Mouse (Mus musculus) midbrain, embryonic 12.5 days (tissue): Measurements from ENCODE around the gene Cpne8. TPM values are rescaled to one million over a fixed set of nuclear protein-coding genes. Genes with fewer than 3 reads are reported as not detected.

Source experiments
- ATAC-seq: fragments of 200-750 bp; cut with Nextera tagmentation; 2 replicates; pipeline ENCODE4 v1.8.0; 2017; ENCODE audit warnings: low read depth, moderate TSS enrichment, moderate library complexity; ENCODE audit not compliant: low FRiP score
- H3K27ac ChIP-seq: fragments of 300-500 bp; sonication (generic); replicated peaks from 2 replicates; pipeline ENCODE4 v1.5.1; 2016; ENCODE audit warnings: mild to moderate bottlenecking
- H3K27me3 ChIP-seq: fragments of 300-500 bp; sonication (generic); 2 replicates; pipeline ENCODE4 v1.6.1; 2016; ENCODE audit warnings: mild to moderate bottlenecking
- H3K36me3 ChIP-seq: fragments of 300-500 bp; sonication (generic); 2 replicates; pipeline ENCODE4 v1.6.1; 2016
- H3K4me1 ChIP-seq: fragments of 300-500 bp; sonication (generic); 2 replicates; pipeline ENCODE4 v1.6.1; 2016
- H3K4me2 ChIP-seq: fragments of 300-500 bp; sonication (generic); replicated peaks from 2 replicates; pipeline ENCODE4 v1.6.1; 2016; ENCODE audit warnings: mild to moderate bottlenecking, moderate library complexity
- H3K4me3 ChIP-seq: fragments of 300-500 bp; sonication (generic); 2 replicates; pipeline ENCODE4 v1.5.1; 2016; ENCODE audit warnings: mild to moderate bottlenecking
- H3K9ac ChIP-seq: fragments of 300-500 bp; sonication (generic); replicated peaks from 2 replicates; pipeline ENCODE4 v1.6.1; 2016; ENCODE audit warnings: mild to moderate bottlenecking, moderate library complexity
- H3K9me3 ChIP-seq: fragments of 300-500 bp; sonication (generic); 2 replicates; pipeline ENCODE4 v1.6.1; 2016; ENCODE audit warnings: mild to moderate bottlenecking
- WGBS: fragments of 180-500 bp; shearing (Covaris S2); methylation state at CpG from one replicate; pipeline ENCODE4 v1.1.7; 2016; 5-methylcytosine and 5-hydroxymethylcytosine counted together
- polyA plus RNA-seq: library from polyadenylated mRNA; unstranded; fragments of >200 nt; fragmentation: Nextera tagmentation; extraction: Ambion mirVana; gene quantifications from 2 replicates; pipeline ENCODE4 v1.2.1, GENCODE M21; 2016

Cpne8 gene
- polyA plus RNA-seq, 1 experiment from 2014 or later = 6.4 TPM

DNA sequence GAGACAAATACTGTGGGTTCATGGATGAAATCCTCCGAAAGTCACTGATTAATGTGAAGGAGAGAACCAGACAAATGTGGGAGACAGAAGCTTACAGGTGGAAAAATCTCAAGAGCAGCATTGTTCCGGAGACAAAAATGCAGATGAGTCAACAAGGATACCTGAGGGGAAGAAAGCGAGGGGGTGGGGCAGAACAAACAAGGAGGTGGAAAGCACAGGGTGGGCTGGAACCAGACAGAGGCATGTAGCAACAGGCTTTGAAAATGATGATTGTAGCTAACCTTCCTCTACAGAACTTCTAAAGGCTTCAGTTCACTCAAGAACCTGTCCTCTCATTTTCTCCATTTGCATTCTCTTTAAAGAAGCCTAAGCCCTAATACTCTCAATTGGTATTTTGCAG, 70.9 kb downstream of the Cpne8 start:
- Histone ChIP-seq H3K4me1 (no peaks in the 10 kb centered on the region), H3K9me3 (no peaks in the 10 kb centered on the region), H3K27ac (no peak overlapping the region), H3K36me3 (no peaks in the 10 kb centered on the region), H3K9ac (no peak overlapping the region), H3K27me3 (no peaks in the 10 kb centered on the region), H3K4me2 (no peak overlapping the region), H3K4me3 (no peak overlapping the region)
- ATAC-seq = no peak
- WGBS = 82% methylated on average over 3 of the region's 3 CpGs

GRCm38 (mm10) chr15:90607181-90607580, 72.1 kb downstream of the Cpne8 start:
- Histone ChIP-seq H3K27me3 (no peaks in the 10 kb centered on the region), H3K36me3 (no peaks in the 10 kb centered on the region), H3K9me3 (no peaks in the 10 kb centered on the region), H3K27ac (no peak overlapping the region), H3K9ac (no peak overlapping the region), H3K4me1 (no peaks in the 10 kb centered on the region), H3K4me3 (no peak overlapping the region), H3K4me2 (no peak overlapping the region)
- ATAC-seq = no peak
- 94% methylated on average over 3 of the region's 3 CpGs for WGBS

DNA sequence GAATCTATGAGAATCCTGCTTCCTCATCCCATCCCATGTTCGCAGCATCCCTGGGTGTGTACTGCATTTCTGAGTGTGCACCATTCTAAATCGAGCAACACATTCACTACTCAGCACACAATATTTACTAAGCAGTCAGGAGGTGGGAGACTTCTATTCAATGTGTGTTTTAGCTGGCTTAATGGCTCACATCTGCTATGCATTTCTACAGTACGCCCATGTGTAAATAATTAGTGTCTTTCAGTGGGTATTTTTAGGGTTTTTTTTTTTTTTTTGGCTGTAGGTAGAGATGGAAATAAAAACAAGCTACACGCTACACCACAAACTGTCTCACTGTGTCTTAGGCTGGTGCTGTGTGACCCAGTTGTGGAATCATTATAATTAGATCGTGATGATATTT, 75.6 kb downstream of the Cpne8 start:
- no peak for ATAC-seq

GRCm38 (mm10) chr15:90597715-90598497, 81.3 kb downstream of the Cpne8 start:
- no peaks in the 10 kb centered on the region for H3K4me1 ChIP-seq
- no peak overlapping the region for H3K27ac ChIP-seq
- H3K9ac ChIP-seq = no peak overlapping the region
- H3K9me3 ChIP-seq = no peaks in the 10 kb centered on the region
- H3K4me3 ChIP-seq = no peak overlapping the region
- H3K27me3 ChIP-seq = no peaks in the 10 kb centered on the region
- 76% methylated on average over 6 of the region's 6 CpGs for WGBS
- H3K36me3 ChIP-seq = no peaks in the 10 kb centered on the region
- no peak for ATAC-seq
- H3K4me2 ChIP-seq = no peak overlapping the region

More for the DNA sequence above, 75.6 kb downstream of the Cpne8 start:
- Histone ChIP-seq H3K9ac (no peak overlapping the region), H3K9me3 (no peaks in the 10 kb centered on the region), H3K27ac (no peak overlapping the region), H3K4me2 (no peak overlapping the region), H3K27me3 (no peaks in the 10 kb centered on the region), H3K4me3 (no peak overlapping the region), H3K36me3 (no peaks in the 10 kb centered on the region), H3K4me1 (no peaks in the 10 kb centered on the region)
- WGBS = 74% methylated on average over 5 of the region's 5 CpGs

GRCm38 (mm10) chr15:90595592-90595991, 83.6 kb downstream of the Cpne8 start:
- Histone ChIP-seq H3K4me3 (no peak overlapping the region), H3K27me3 (no peaks in the 10 kb centered on the region), H3K9me3 (no peaks in the 10 kb centered on the region), H3K9ac (no peak overlapping the region), H3K36me3 (no peaks in the 10 kb centered on the region), H3K4me1 (no peaks in the 10 kb centered on the region), H3K27ac (no peak overlapping the region), H3K4me2 (no peak overlapping the region)
- 84% methylated on average over 2 of the region's 2 CpGs for WGBS
- ATAC-seq = no peak

DNA sequence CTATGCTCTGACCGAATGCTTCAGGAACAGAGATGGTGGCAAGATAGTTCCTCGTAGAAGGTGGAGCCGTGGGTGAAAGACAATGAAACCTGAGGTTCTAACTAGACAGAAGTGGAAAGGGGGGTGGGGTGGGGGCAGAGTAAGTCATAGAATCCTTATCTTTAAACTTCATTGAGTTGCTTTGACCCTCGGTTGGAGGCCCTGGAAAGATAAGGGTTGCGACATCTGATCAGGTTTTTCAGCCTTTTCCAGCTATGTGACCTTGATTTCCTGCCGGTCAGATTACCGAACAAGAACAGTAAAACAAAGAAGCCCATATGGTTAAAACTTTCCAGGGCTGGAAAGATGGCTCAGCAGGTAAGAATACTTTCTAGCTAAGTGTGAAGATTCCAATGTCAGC, 89.6 kb downstream of the Cpne8 start:
- Histone ChIP-seq H3K4me1 (no peaks in the 10 kb centered on the region), H3K4me3 (no peak overlapping the region), H3K36me3 (no peaks in the 10 kb centered on the region), H3K4me2 (no peak overlapping the region), H3K9me3 (no peaks in the 10 kb centered on the region), H3K27ac (no peak overlapping the region), H3K27me3 (no peaks in the 10 kb centered on the region), H3K9ac (no peak overlapping the region)
- ATAC-seq = no peak
- 86% methylated on average over 7 of the region's 7 CpGs for WGBS

DNA sequence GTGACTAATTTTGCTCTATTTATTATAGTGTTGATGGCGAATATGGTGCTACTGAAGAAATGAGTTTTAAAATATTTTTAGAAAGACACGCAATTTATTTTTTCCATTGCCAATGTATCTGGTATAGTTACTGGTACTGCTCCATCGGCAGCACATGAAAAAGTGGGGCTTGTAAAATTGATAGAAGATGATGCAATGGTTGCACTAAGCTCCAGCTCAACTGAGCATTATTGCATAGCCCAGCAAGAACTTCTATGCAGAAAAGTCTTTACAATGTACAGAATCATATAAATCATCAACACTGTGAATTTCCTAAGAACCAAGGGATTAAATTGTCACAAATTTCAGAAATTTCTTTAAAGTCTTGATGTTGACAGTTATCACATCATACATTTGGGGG, 101.8 kb downstream of the Cpne8 start:
- ATAC-seq = no peak
- H3K4me2 ChIP-seq = no peak overlapping the region
- WGBS = 94% methylated on average over 3 of the region's 3 CpGs
- H3K9ac ChIP-seq = no peak overlapping the region
- H3K4me1 ChIP-seq = no peaks in the 10 kb centered on the region
- no peak overlapping the region for H3K27ac ChIP-seq
- H3K27me3 ChIP-seq = no peaks in the 10 kb centered on the region
- H3K4me3 ChIP-seq = no peak overlapping the region
- no peaks in the 10 kb centered on the region for H3K36me3 ChIP-seq
- no peaks in the 10 kb centered on the region for H3K9me3 ChIP-seq

DNA sequence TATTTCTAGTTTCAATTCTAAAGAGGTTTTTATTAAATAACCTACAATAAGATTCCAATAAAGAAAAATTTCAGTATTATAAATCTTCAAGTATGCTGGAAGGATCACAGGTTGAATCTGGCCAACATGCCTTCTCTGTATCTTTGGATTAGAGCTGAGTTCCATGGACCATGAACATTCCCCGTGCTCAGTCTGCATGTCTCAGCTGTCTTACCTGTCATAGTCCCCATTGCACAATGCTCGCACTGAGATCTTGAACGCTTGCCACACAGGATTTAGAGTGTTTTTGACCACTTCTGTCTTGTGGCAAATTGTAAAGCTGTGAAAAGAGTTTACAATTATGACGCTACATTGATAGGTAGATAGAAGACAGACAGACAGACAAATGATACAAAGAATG, 110.0 kb downstream of the Cpne8 start:
- Histone ChIP-seq H3K4me1 (no peaks in the 10 kb centered on the region), H3K27ac (no peak overlapping the region)
- 89% methylated on average over 4 of the region's 4 CpGs for WGBS

DNA sequence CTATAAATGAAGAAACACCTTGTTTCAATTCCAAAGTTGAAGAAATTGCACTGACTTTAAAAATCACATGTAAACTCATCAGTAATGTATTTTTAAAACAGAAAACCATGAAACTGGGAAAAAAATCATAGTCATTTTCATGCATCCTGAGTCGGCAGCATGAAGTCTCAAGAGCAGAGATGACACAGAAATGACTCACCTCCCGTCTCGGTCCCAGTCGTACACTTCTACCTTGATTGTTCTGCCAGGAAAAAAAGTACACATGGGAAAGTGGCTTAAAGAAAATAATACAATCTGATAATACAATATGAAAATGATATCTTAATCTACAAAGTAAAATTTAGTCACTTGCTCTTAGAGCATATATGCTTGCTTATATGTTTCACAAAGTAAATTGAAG, 111.2 kb downstream of the Cpne8 start:
- Histone ChIP-seq H3K4me1 (no peaks in the 10 kb centered on the region), H3K27ac (no peak overlapping the region), H3K9ac (no peak overlapping the region), H3K9me3 (no peaks in the 10 kb centered on the region), H3K36me3 (no peaks in the 10 kb centered on the region), H3K4me2 (no peak overlapping the region), H3K27me3 (no peaks in the 10 kb centered on the region), H3K4me3 (no peak overlapping the region)
- 92% methylated on average over 4 of the region's 4 CpGs for WGBS
- no peak for ATAC-seq

More for the DNA sequence above, 110.0 kb downstream of the Cpne8 start:
- Histone ChIP-seq H3K4me3 (no peak overlapping the region), H3K4me2 (no peak overlapping the region), H3K36me3 (no peaks in the 10 kb centered on the region), H3K9me3 (no peaks in the 10 kb centered on the region), H3K27me3 (no peaks in the 10 kb centered on the region), H3K9ac (no peak overlapping the region)
- no peak for ATAC-seq

- no peak overlapping the region for H3K27ac ChIP-seq
- H3K4me2 ChIP-seq = no peak overlapping the region
- no peaks in the 10 kb centered on the region for H3K36me3 ChIP-seq
- 62% methylated on average over 3 of the region's 3 CpGs for WGBS
- H3K27me3 ChIP-seq = no peaks in the 10 kb centered on the region
- H3K9me3 ChIP-seq = no peaks in the 10 kb centered on the region
- no peak overlapping the region for H3K9ac ChIP-seq
- ATAC-seq = no peak
- H3K4me3 ChIP-seq = no peak overlapping the region
- peaks cover 3% of the 10 kb centered on the region; the same call in 1 of the 2 replicates for H3K4me1 ChIP-seq
Measured at GRCm38 (mm10) chr15:90563996-90564395, 115.2 kb downstream of the Cpne8 start.

DNA sequence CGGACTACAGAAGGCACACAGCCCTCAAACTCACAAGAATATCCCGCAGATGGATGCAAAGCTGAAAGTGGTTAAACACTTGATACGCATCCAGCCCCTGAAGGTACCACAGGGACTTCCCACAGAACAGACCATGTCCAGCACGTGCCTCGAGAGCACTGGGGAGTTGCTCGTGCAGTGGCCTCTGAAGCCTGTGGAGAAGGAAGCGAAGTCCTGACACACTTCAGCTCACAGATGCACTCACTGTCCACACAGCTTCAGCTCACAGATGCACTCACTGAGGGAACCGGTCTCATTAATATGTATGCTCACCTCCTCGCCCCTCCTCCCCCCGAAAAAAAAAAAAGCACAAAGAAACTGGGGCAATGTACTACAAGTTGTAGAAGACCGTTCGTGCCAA, 117.6 kb downstream of the Cpne8 start:
- Histone ChIP-seq H3K36me3 (no peaks in the 10 kb centered on the region), H3K27ac (no peak overlapping the region), H3K9me3 (no peaks in the 10 kb centered on the region), H3K4me1 (peaks cover 3% of the 10 kb centered on the region; the same call in 1 of the 2 replicates), H3K9ac (no peak overlapping the region), H3K4me3 (no peak overlapping the region), H3K4me2 (no peak overlapping the region), H3K27me3 (no peaks in the 10 kb centered on the region)
- WGBS = 60% methylated on average over 12 of the region's 12 CpGs
- no peak for ATAC-seq

DNA sequence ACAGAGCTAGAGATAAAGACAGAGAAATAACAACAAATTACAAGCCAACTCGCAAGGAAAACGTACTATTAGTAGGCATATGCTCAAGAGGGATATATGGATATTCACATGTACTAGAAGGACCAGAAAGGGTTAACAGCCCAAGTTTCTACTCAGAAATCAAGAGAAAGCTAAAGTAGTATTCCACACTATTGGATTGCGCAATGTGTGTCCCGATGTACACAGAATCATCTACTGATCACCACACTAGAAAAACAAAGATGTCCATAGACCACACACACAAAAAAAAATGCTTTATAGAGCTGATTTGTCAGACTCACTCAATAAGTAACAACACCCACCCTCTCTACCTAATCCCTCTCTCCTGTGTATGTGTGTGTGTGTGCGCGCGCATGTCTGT, 130.6 kb downstream of the Cpne8 start:
- 96% methylated on average over 7 of the region's 7 CpGs for WGBS
- H3K36me3 ChIP-seq = no peaks in the 10 kb centered on the region
- no peak for ATAC-seq
- no peak overlapping the region for H3K9ac ChIP-seq
- no peaks in the 10 kb centered on the region for H3K9me3 ChIP-seq
- H3K27ac ChIP-seq = no peak overlapping the region
- no peak overlapping the region for H3K4me3 ChIP-seq
- no peak overlapping the region for H3K4me2 ChIP-seq
- H3K27me3 ChIP-seq = no peaks in the 10 kb centered on the region
- no peaks in the 10 kb centered on the region for H3K4me1 ChIP-seq

DNA sequence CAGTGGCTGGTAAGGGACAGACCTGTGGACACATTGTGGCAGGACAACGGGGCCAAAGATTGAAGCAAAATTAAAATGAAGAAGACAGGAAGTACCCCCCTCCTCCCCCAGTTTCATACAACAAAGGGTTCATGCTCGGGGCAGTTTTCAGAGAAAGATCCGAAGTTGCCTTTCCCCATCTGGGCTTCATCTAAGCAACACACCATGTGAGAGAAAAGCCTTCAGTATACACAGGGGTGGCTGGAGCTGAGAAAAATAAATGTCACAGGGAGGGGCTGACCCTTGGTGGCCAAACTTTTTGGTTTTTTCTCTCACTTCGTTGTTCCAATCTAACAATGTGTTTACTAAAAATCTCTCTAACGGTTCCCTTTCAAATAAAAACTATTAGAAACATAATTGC, 135.8 kb downstream of the Cpne8 start:
- no peak overlapping the region for H3K27ac ChIP-seq
- H3K4me2 ChIP-seq = no peak overlapping the region
- H3K4me3 ChIP-seq = no peak overlapping the region
- H3K9me3 ChIP-seq = no peaks in the 10 kb centered on the region
- no peak for ATAC-seq
- H3K4me1 ChIP-seq = no peaks in the 10 kb centered on the region
- no peak overlapping the region for H3K9ac ChIP-seq
- no peaks in the 10 kb centered on the region for H3K27me3 ChIP-seq
- 79% methylated on average over 5 of the region's 5 CpGs for WGBS
- no peaks in the 10 kb centered on the region for H3K36me3 ChIP-seq
